Mouse (Mus musculus) megakaryocyte, embryonic 14.5 days (primary cell): ENCODE measurements around the gene Nhp2.

ENCODE experiments used
- FLI1 ChIP-seq: IDR thresholded peaks from 2 replicates; pipeline ENCODE4 v1.6.1; 2012; ENCODE audit warnings: low read length, inconsistent platforms, mixed read lengths
- GATA1 ChIP-seq: IDR thresholded peaks from 3 replicates; pipeline ENCODE4 v1.6.1; 2012; ENCODE audit warnings: mixed read lengths, low read length, inconsistent platforms, borderline replicate concordance

GRCm38 (mm10) chr11:51645293-51645692, 25.8 kb downstream of the Nhp2 start:
- TF ChIP-seq GATA1 (no peak), FLI1 (no peak)
